Mouse (Mus musculus) forebrain, embryonic 16.5 days (tissue): Measurements from ENCODE around the gene Casp7. TPM values are rescaled to one million over a fixed set of nuclear protein-coding genes. Genes with fewer than 3 reads are reported as not detected.
A peak's percentile ranks its signal among the peaks of the same experiment; 100 is the strongest.
"Not testable (repeated sequence)": the region's sequence is repeated elsewhere in the genome, so short reads cannot be mapped to it uniquely, and the experiment has no call there.

Experiments
- ATAC-seq: fragments of 200-750 bp; cut with Nextera tagmentation; 2 replicates; pipeline ENCODE4 v1.8.0; 2017; ENCODE audit warnings: mild to moderate bottlenecking, moderate library complexity
- H3K27ac ChIP-seq: fragments of 300-500 bp; sonication (generic); 2 replicates; pipeline ENCODE4 v1.5.1; 2014; ENCODE audit warnings: low read length, control low read depth
- H3K27me3 ChIP-seq: fragments of 300-500 bp; sonication (generic); replicated peaks from 2 replicates; pipeline ENCODE4 v1.6.1; 2014; ENCODE audit warnings: low read length; ENCODE audit not compliant: control insufficient read depth, insufficient read depth
- H3K36me3 ChIP-seq: fragments of 300-500 bp; sonication (generic); 2 replicates; pipeline ENCODE4 v1.6.1; 2014; ENCODE audit not compliant: control insufficient read depth, insufficient read depth
- H3K4me1 ChIP-seq: fragments of 300-500 bp; sonication (generic); replicated peaks from 2 replicates; pipeline ENCODE4 v1.6.1; 2014; ENCODE audit warnings: low read length; ENCODE audit not compliant: control insufficient read depth, insufficient read depth
- H3K4me2 ChIP-seq: fragments of 300-500 bp; sonication (generic); 2 replicates; pipeline ENCODE4 v1.6.1; 2014; ENCODE audit warnings: mild to moderate bottlenecking, low read length, control low read depth
- H3K4me3 ChIP-seq: fragments of 300-500 bp; sonication (generic); replicated peaks from 2 replicates; pipeline ENCODE4 v1.5.1; 2014; ENCODE audit warnings: mild to moderate bottlenecking, low read length, control low read depth
- H3K9ac ChIP-seq: fragments of 300-500 bp; sonication (generic); replicated peaks from 2 replicates; pipeline ENCODE4 v1.6.1; 2014; ENCODE audit warnings: low read depth, low read length, control low read depth
- H3K9me3 ChIP-seq: fragments of 300-500 bp; sonication (generic); 2 replicates; pipeline ENCODE4 v1.6.1; 2016; ENCODE audit warnings: low read length; ENCODE audit not compliant: control insufficient read depth
- WGBS: fragments of 180-500 bp; shearing (Covaris S2); extraction: QIAGEN DNeasy Blood & Tissue Kit; methylation state at CpG from one replicate; pipeline ENCODE4 v1.1.7; 2014; 5-methylcytosine and 5-hydroxymethylcytosine counted together
- polyA plus RNA-seq: library from polyadenylated mRNA; unstranded; fragments of >200 nt; fragmentation: Nextera tagmentation; extraction: Ambion mirVana; gene quantifications from 2 replicates; pipeline ENCODE4 v1.2.1, GENCODE M21; 2015

Gene Casp7
- polyA plus RNA-seq, 1 experiment from 2014 or later = 17.2 TPM

DNA sequence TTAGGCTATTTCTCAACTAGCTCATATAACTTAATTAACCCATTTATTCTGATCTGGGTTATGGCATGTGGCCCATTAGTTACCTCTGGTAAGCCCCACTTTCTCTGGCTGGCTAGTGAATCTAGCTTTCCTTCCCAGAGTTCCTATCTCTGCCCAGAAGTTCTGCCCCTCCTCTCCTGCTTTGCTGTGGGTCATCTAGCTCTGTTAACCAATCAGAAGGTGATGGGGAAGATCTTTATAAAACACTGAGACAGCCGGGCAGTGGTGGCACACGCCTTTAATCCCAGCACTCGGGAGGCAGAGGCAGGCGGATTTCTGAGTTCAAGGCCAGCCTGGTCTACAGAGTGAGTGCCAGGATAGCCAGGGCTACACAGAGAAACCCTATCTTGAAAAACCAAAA is 13.0 kb downstream of the Casp7 start:
- H3K9ac ChIP-seq, H3K36me3 ChIP-seq, H3K27ac ChIP-seq, H3K4me1 ChIP-seq, H3K4me2 ChIP-seq, H3K4me3 ChIP-seq, H3K27me3 ChIP-seq, ATAC-seq, H3K9me3 ChIP-seq: not testable (repeated sequence)
- WGBS = 96% methylated on average over 4 of the region's 4 CpGs

DNA sequence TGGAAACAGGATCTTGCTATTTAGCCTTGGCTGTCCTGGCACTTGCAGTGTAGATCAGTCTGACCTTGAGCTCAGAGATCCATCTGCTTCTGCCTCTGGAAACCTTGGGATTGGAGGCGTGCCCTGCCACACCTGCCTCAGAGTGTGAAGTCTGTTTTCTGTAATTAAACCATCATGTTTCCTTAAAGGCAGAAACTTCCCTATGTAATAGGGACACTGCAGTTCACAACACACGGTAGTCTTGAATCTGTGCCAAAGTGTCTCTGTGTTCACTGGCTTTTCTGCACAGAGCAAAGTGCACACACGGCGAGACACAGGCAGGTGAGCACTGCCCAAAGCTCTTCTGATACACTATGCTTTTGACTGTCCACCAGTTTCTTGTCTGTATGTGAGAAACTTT is 21.5 kb downstream of the Casp7 start:
- Histone ChIP-seq H3K9ac (no peak overlapping the region), H3K4me2 (no peak overlapping the region), H3K4me1 (peaks cover 3% of the 10 kb centered on the region; the same call in 1 of the 2 replicates), H3K9me3 (no peaks in the 10 kb centered on the region), H3K36me3 (no peaks in the 10 kb centered on the region), H3K27ac (no peak overlapping the region), H3K4me3 (no peak overlapping the region), H3K27me3 (no peaks in the 10 kb centered on the region)
- WGBS = 78% methylated on average over 4 of the region's 4 CpGs
- ATAC-seq = no peak

GRCm38 (mm10) chr19:56419452-56419851 is 22.5 kb downstream of the Casp7 start:
- no peak for ATAC-seq
- no peaks in the 10 kb centered on the region for H3K27me3 ChIP-seq
- no peaks in the 10 kb centered on the region for H3K9me3 ChIP-seq
- WGBS = 73% methylated on average over 9 of the region's 9 CpGs
- H3K27ac ChIP-seq = no peak overlapping the region
- H3K4me2 ChIP-seq = no peak overlapping the region
- no peaks in the 10 kb centered on the region for H3K36me3 ChIP-seq
- no peak overlapping the region for H3K9ac ChIP-seq
- peaks cover 4% of the 10 kb centered on the region; the same call in 1 of the 2 replicates for H3K4me1 ChIP-seq
- no peak overlapping the region for H3K4me3 ChIP-seq

DNA sequence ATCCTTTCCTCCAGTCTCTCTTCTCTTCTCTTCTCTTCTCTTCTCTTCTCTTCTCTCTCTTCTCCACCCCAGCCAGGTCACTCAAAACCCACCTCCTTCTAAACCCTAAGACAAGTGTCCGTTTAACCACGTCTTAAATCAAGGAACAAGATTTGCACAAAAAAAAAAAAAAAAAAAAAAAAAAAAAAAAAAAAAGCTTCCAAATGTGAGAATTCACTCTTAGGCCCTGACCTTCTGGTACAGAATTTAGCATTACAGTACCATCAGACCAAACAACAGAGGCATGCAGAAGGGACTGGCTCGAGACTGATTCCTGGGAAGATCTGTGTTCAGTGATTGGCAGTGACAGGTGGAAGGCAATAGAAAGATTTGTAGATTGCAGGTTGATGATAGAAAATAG is 23.4 kb downstream of the Casp7 start:
- no peaks in the 10 kb centered on the region for H3K9me3 ChIP-seq
- H3K4me1 ChIP-seq = peaks cover 4% of the 10 kb centered on the region; the same call in 1 of the 2 replicates
- no peaks in the 10 kb centered on the region for H3K36me3 ChIP-seq
- ATAC-seq = no peak
- no peak overlapping the region for H3K4me3 ChIP-seq
- no peaks in the 10 kb centered on the region for H3K27me3 ChIP-seq
- 85% methylated on average over 3 of the region's 3 CpGs for WGBS
- H3K4me2 ChIP-seq = no peak overlapping the region
- H3K27ac ChIP-seq = no peak overlapping the region
- no peak overlapping the region for H3K9ac ChIP-seq

DNA sequence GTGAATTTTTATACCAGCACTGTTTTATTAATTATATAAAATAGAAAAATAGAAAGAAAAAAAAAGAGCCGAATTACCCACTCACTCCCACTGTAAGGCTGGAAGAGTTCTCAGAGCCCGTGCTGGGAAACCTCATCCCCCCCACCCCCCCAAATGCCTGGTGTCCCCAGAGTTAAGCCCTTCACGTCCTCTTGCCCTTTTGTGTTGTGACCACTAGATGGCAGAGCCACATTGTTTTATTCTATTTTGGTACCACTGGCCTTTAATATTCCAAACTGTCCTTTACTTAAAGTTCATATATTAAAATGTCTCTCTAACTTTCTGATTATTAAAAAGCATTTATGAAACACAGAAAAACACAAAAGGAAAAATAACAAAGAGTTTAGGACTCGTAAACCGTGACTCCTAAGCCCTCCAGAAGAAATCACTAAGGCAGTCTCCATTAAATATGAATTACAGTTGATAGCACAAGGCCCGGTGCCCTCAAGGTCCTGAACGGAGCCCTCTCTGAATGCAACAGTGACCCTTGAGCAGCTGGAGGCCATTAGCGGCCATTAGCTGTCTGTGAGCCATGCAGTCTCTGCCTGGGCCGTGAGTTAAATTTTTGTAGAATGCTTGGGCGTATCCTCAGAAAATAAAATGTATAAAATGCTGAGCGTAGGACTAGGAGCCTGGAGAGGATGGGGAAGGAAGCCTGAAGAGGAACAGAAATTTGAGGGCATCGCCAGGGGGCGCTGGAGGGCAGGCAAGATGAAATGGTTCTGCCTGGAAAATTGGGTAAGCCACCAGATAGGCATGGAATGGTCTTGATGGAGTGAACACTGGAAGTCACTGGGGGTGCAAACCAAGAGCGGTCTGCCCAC is 25.8 kb downstream of the Casp7 start:
- H3K9ac ChIP-seq = no peak overlapping the region
- H3K27ac ChIP-seq = no peak overlapping the region
- H3K4me3 ChIP-seq = no peak overlapping the region
- H3K4me2 ChIP-seq = no peak overlapping the region
- WGBS = 40% methylated on average over 14 of the region's 14 CpGs
- no peaks in the 10 kb centered on the region for H3K27me3 ChIP-seq
- peaks cover 9% of the 10 kb centered on the region; the same call in 1 of the 2 replicates for H3K4me1 ChIP-seq
- H3K9me3 ChIP-seq = no peaks in the 10 kb centered on the region
- peak; percentile 63 for ATAC-seq
- H3K36me3 ChIP-seq = no peaks in the 10 kb centered on the region

DNA sequence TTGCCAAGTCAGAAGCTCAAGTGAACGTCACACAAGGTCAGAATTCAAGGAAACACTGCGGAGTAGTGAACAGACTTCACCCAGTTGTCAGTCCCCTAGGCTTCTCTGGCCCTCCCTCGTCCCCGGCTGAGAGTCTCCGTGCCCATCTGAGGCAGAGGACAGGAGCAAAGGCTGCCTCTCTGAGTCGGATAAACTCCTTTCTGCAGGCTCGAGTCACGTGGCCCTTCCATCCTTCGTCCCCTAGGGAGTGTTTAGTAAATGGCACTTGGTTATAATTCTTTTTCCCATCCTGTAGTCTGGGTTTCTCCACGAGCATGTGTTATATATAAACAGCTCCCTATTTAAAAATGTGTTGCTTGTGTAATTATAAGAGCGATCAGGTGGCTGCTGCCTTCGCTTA is 26.4 kb downstream of the Casp7 start:
- 41% methylated on average over 12 of the region's 12 CpGs for WGBS
- Histone ChIP-seq H3K9ac (no peak overlapping the region), H3K4me2 (no peak overlapping the region), H3K4me3 (no peak overlapping the region), H3K9me3 (no peaks in the 10 kb centered on the region), H3K4me1 (peaks cover 9% of the 10 kb centered on the region; the same call in 1 of the 2 replicates), H3K27me3 (no peaks in the 10 kb centered on the region), H3K27ac (no peak overlapping the region), H3K36me3 (no peaks in the 10 kb centered on the region)
- peak; percentile 24; the same call in 1 of the 2 replicates for ATAC-seq

GRCm38 (mm10) chr19:56424606-56425395 is 27.9 kb downstream of the Casp7 start:
- no peak for ATAC-seq
- Histone ChIP-seq H3K27ac (no peak overlapping the region), H3K27me3 (no peaks in the 10 kb centered on the region), H3K9ac (no peak overlapping the region), H3K4me2 (no peak overlapping the region), H3K9me3 (no peaks in the 10 kb centered on the region), H3K4me3 (no peak overlapping the region), H3K4me1 (peaks cover 9% of the 10 kb centered on the region; the same call in 1 of the 2 replicates), H3K36me3 (no peaks in the 10 kb centered on the region)
- WGBS = 75% methylated on average over 17 of the region's 17 CpGs

- H3K4me1 ChIP-seq = peaks cover 9% of the 10 kb centered on the region; the same call in 1 of the 2 replicates
- no peak overlapping the region for H3K9ac ChIP-seq
- H3K4me3 ChIP-seq = no peak overlapping the region
- WGBS = 66% methylated on average over 9 of the region's 9 CpGs
- no peak overlapping the region for H3K27ac ChIP-seq
- no peaks in the 10 kb centered on the region for H3K27me3 ChIP-seq
- no peak for ATAC-seq
- no peak overlapping the region for H3K4me2 ChIP-seq
- no peaks in the 10 kb centered on the region for H3K36me3 ChIP-seq
- H3K9me3 ChIP-seq = no peaks in the 10 kb centered on the region
Observed at GRCm38 (mm10) chr19:56425492-56425891, 28.6 kb downstream of the Casp7 start.

DNA sequence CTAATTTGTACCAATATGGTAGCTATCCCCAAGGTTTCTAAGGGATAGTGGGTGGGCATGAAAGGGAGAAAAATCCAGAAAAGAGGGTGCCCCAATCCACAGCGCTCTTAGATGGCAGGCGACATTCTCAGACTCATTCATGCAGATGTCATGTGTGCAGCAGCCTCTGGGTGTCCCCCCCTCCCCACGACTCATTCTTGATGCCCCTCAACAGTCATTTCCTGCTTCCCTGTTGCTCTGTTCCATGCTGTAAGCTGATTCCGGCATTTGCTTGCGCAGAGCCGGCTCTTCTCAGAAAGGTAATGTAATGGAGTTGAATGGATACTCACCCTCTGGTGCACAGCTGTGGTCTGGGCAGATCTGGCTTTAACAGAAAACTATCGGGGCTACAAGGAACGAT is 33.4 kb downstream of the Casp7 start:
- ATAC-seq = no peak
- H3K4me2 ChIP-seq = no peak overlapping the region
- H3K27ac ChIP-seq = no peak overlapping the region
- no peak overlapping the region for H3K4me3 ChIP-seq
- H3K27me3 ChIP-seq = no peaks in the 10 kb centered on the region
- H3K36me3 ChIP-seq = no peaks in the 10 kb centered on the region
- no peak overlapping the region for H3K9ac ChIP-seq
- WGBS = 74% methylated on average over 8 of the region's 8 CpGs
- H3K4me1 ChIP-seq = 0 out of 2 replicates have a peak, but pooled peaks cover 5% of the 10 kb centered on the region
- H3K9me3 ChIP-seq = no peaks in the 10 kb centered on the region
